Mouse (Mus musculus) small intestine, adult 2 months (tissue): ENCODE data around the gene Ndufs2. TPM values are rescaled to one million over a fixed set of nuclear protein-coding genes. Genes with fewer than 3 reads are reported as not detected.

Experiments used
- H3K27ac ChIP-seq: fragments of 200-500 bp; 2 replicates; pipeline ENCODE4 v1.5.1; 2012; ENCODE audit warnings: low read depth, low read length, control low read depth, inconsistent platforms; ENCODE audit not compliant: insufficient read depth
- H3K27me3 ChIP-seq: fragments of 200-500 bp; 2 replicates; pipeline ENCODE4 v1.6.1; 2012; ENCODE audit warnings: mild to moderate bottlenecking, moderate library complexity, low read length, inconsistent platforms; ENCODE audit not compliant: control insufficient read depth, insufficient read depth
- H3K36me3 ChIP-seq: fragments of 200-500 bp; 2 replicates; pipeline ENCODE4 v1.6.1; 2012; ENCODE audit warnings: mild to moderate bottlenecking, low read length, control low read depth, inconsistent platforms; ENCODE audit not compliant: control insufficient read depth, insufficient read depth
- H3K4me1 ChIP-seq: fragments of 200-500 bp; 2 replicates; pipeline ENCODE4 v1.6.1; 2012; ENCODE audit warnings: low read length, inconsistent platforms, mixed read lengths; ENCODE audit not compliant: control insufficient read depth, insufficient read depth, insufficient read length
- H3K4me3 ChIP-seq: fragments of 200-500 bp; 2 replicates; pipeline ENCODE4 v1.5.1; 2012; ENCODE audit warnings: low read depth, mild to moderate bottlenecking, control low read depth, inconsistent platforms, low read length, moderate library complexity
- CTCF ChIP-seq: fragments of 200-500 bp; IDR thresholded peaks from 2 replicates; pipeline ENCODE4 v1.5.1; 2012; ENCODE audit warnings: low read depth, mild to moderate bottlenecking, control low read depth, inconsistent platforms, low read length, moderate library complexity, mixed read lengths; ENCODE audit not compliant: insufficient replicate concordance, insufficient read length; ENCODE audit errors: extremely low read depth
- POLR2A ChIP-seq: fragments of 200-500 bp; IDR thresholded peaks from 2 replicates; pipeline ENCODE4 v1.6.1; 2012; ENCODE audit warnings: low read depth, mild to moderate bottlenecking, control low read depth, inconsistent platforms, low read length, moderate library complexity
- WGBS: fragments of 180-500 bp; shearing (Covaris S2); methylation state at CpG from one replicate; pipeline ENCODE4 v1.1.7; 2018; 5-methylcytosine and 5-hydroxymethylcytosine counted together
- polyA plus RNA-seq: library from polyadenylated mRNA; depleted of rRNA; stranded (reverse); fragments of >200 nt; gene quantifications from 2 replicates; pipeline ENCODE4 v1.2.3, GENCODE M21; 2012

Ndufs2 gene
- polyA plus RNA-seq, 1 experiment = 116 TPM

DNA sequence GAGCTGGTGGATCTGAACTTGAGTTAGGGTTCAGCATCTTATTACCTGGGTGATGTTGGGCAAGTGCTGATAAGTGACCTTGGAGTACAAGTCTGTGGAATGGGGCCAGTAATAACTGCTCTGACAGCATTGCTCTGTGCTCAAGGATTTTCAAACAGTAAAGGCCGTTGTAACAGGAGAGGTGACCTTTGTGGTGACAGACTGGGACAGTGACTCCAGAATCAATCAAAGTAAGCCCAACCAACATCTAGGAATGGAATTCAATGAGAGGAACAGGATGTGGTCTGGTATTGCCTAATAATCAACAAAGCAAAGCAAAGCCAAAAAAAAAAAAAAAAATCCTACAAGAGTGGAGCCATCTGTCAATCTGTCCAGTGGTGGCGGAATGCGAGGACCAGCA, 9.1 kb upstream of the Ndufs2 start:
- H3K27me3 ChIP-seq = no peaks in the 10 kb centered on the region
- H3K36me3 ChIP-seq = no peaks in the 10 kb centered on the region
- peak overlapping the region; percentile 32; the same call in 1 of the 2 replicates for H3K27ac ChIP-seq
- peaks cover 10% of the 10 kb centered on the region; the same call in 1 of the 2 replicates for H3K4me1 ChIP-seq
- 65% methylated on average over 3 of the region's 3 CpGs for WGBS
- no peak overlapping the region for H3K4me3 ChIP-seq
- TF ChIP-seq CTCF = no peak
- TF ChIP-seq POLR2A = no peak

DNA sequence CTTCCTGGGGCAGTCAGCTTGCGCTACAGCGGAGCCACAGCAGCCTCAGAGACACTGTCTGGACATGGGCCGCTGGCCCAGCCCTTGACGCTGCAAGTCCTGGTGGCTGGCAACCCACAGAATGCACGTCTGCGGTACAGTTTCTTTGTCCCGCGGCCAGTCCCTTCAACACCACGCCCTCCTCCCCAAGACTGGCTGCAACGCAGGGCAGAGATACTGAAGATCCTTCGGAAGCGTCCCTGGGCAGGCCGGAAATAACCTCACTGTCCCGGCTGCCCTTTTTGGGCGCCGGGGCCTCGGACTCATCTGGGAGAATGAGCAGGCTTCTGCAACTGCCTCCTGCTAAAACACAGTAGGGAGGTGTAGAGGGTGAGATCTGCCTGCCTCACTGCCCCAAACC, 7.7 kb upstream of the Ndufs2 start:
- no peak overlapping the region for H3K27ac ChIP-seq
- WGBS = 63% methylated on average over 17 of the region's 17 CpGs
- peaks cover 10% of the 10 kb centered on the region; the same call in 1 of the 2 replicates for H3K4me1 ChIP-seq
- H3K36me3 ChIP-seq = no peaks in the 10 kb centered on the region
- H3K27me3 ChIP-seq = no peaks in the 10 kb centered on the region
- no peak overlapping the region for H3K4me3 ChIP-seq
- TF ChIP-seq POLR2A (no peak), CTCF (no peak)

- peaks cover 10% of the 10 kb centered on the region; the same call in 1 of the 2 replicates for H3K4me1 ChIP-seq
- WGBS = 87% methylated on average over 9 of the region's 9 CpGs
- H3K36me3 ChIP-seq = no peaks in the 10 kb centered on the region
These were observed 6.6 kb upstream of the Ndufs2 start for GRCm38 (mm10) chr1:171257781-171258180.

DNA sequence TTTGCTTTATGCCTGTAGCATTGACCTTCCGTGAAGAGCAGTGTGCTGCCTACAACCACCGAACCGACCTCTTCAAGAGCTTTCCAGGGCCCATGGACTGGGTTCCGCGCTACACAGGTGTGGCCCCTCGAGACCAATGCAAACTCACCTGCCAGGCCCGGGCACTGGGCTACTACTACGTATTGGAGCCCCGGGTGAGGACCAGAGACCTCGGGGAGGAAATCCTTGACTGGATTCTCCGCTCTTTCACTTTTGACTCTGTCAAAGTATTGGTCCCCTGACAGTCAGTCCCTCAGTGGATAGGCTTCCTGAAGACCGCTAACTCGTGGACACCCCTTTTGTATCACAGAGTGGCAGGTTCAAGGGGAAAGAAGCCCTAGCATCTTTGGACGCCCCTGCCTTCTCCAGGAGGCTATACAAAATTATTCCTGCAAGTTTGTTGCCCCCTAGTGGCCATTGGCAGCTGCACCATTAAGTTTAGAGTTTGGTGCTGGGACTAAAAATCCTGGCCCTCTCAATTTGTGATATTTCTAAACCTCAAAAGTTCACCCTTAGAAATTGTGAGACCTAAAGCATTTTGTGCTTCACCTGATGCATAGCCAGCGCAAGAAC, 5.9 kb upstream of the Ndufs2 start:
- H3K27me3 ChIP-seq = no peaks in the 10 kb centered on the region
- H3K27ac ChIP-seq = no peak overlapping the region
- WGBS = 52% methylated on average over 15 of the region's 15 CpGs
- peaks cover 10% of the 10 kb centered on the region; the same call in 1 of the 2 replicates for H3K4me1 ChIP-seq
- TF ChIP-seq CTCF = peak; percentile 58; the same call in 1 of the 2 replicates
- TF ChIP-seq POLR2A = no peak
- no peak overlapping the region for H3K4me3 ChIP-seq
- no peaks in the 10 kb centered on the region for H3K36me3 ChIP-seq

More at GRCm38 (mm10) chr1:171257781-171258180, 6.6 kb upstream of the Ndufs2 start:
- Histone ChIP-seq H3K27me3 (no peaks in the 10 kb centered on the region), H3K27ac (no peak overlapping the region), H3K4me3 (no peak overlapping the region)
- TF ChIP-seq POLR2A = no peak
- 0 out of 2 replicates have a peak, but pooled peaks have one; percentile 13 for TF ChIP-seq CTCF

DNA sequence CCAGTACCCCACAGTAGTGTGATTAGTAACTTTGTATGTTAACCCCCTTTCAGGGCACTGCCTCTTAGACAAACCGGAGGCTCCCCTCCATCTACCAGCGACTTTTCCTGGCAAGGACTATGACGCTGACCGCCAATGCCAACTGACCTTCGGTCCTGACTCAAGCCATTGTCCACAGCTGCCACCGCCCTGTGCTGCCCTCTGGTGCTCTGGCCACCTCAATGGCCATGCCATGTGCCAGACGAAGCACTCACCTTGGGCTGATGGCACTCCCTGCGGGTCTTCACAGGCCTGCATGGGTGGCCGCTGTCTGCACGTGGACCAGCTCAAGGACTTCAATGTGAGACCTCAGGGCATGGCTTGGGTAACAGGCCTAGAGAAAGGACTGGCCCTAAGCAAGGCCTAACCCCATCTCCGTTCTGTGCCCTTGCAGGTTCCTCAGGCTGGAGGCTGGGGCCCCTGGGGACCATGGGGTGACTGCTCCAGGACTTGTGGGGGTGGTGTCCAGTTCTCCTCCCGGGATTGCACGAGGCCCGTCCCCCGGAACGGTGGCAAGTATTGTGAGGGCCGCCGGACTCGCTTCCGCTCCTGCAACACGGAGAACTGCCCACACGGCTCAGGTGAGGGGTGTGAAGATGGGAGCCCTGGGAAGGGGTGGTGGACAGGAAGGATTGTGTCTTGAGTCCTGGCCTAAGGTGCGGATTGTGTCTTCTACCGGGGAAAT, 5.1 kb upstream of the Ndufs2 start:
- 87% methylated on average over 24 of the region's 24 CpGs for WGBS
- Histone ChIP-seq H3K27me3 (no peaks in the 10 kb centered on the region), H3K36me3 (no peaks in the 10 kb centered on the region), H3K27ac (no peak overlapping the region), H3K4me1 (peaks cover 7% of the 10 kb centered on the region; the same call in 1 of the 2 replicates), H3K4me3 (no peak overlapping the region)
- TF ChIP-seq POLR2A = no peak
- no peak for TF ChIP-seq CTCF

GRCm38 (mm10) chr1:171252415-171252814, 1.2 kb upstream of the Ndufs2 start:
- Histone ChIP-seq H3K4me3 (no peak overlapping the region), H3K27me3 (no peaks in the 10 kb centered on the region), H3K27ac (no peak overlapping the region), H3K4me1 (peaks cover 14% of the 10 kb centered on the region), H3K36me3 (no peaks in the 10 kb centered on the region)
- WGBS = 70% methylated on average over 17 of the region's 17 CpGs
- no peak for TF ChIP-seq POLR2A
- TF ChIP-seq CTCF = no peak

GRCm38 (mm10) chr1:171251594-171252324, 571 bp upstream of the Ndufs2 start:
- Histone ChIP-seq H3K4me3 (peak overlapping the region; percentile 42), H3K36me3 (no peaks in the 10 kb centered on the region), H3K27me3 (no peaks in the 10 kb centered on the region), H3K27ac (no peak overlapping the region), H3K4me1 (peaks cover 14% of the 10 kb centered on the region)
- TF ChIP-seq CTCF = no peak
- TF ChIP-seq POLR2A = no peak
- WGBS = 45% methylated on average over 13 of the region's 13 CpGs
